Mouse (Mus musculus) G1E (cell line): ENCODE results near the gene Susd2.

Experiments used
- CTCF ChIP-seq: IDR thresholded peaks from 2 replicates; pipeline ENCODE4 v1.5.1; 2012; ENCODE audit warnings: low read depth, low read length, inconsistent platforms, mixed read lengths
- GATA1 ChIP-seq: IDR thresholded peaks from 2 replicates; pipeline ENCODE4 v1.6.1; 2012; ENCODE audit warnings: borderline replicate concordance, low read length, inconsistent platforms, mixed read lengths
- GATA2 ChIP-seq: IDR thresholded peaks from 2 replicates; pipeline ENCODE4 v1.6.1; 2012; ENCODE audit warnings: low read depth, low read length, inconsistent platforms, borderline replicate concordance
- POLR2AphosphoS5 ChIP-seq: IDR thresholded peaks from 2 replicates; pipeline ENCODE4 v1.6.1; 2012; ENCODE audit warnings: low read depth, low read length, inconsistent platforms; ENCODE audit not compliant: insufficient replicate concordance
- TAL1 ChIP-seq: conservative IDR thresholded peaks from 2 replicates; pipeline ENCODE4 v1.6.1; 2012; ENCODE audit warnings: low read depth, low read length, inconsistent platforms, mixed read lengths

- no peak for TF ChIP-seq CTCF
- no peak for TF ChIP-seq GATA1
- no peak for TF ChIP-seq TAL1
- TF ChIP-seq POLR2AphosphoS5 = no peak
- TF ChIP-seq GATA2 = no peak
Observed at GRCm38 (mm10) chr10:75608975-75609374, 34.8 kb downstream of the Susd2 start.
